Mouse (Mus musculus) embryonic facial prominence, embryonic 14.5 days (tissue): ENCODE measurements around the gene Scyl1. TPM values are rescaled to one million over a fixed set of nuclear protein-coding genes. Genes with fewer than 3 reads are reported as not detected.
A peak's percentile ranks its signal among the peaks of the same experiment; 100 is the strongest.

ENCODE experiments used
- ATAC-seq: fragments of 200-750 bp; cut with Nextera tagmentation; 2 replicates; pipeline ENCODE4 v1.8.0; 2017; ENCODE audit warnings: low read depth, moderate number of reproducible peaks, moderate TSS enrichment
- DNase-seq: peaks from one replicate; pipeline ENCODE4 v3.0.0-alpha.2; 2015; ENCODE audit warnings: low spot score
- H3K27ac ChIP-seq: fragments of 300-500 bp; sonication (generic); replicated peaks from 2 replicates; pipeline ENCODE4 v1.5.1; 2014; ENCODE audit warnings: low read depth, mild to moderate bottlenecking, low read length, moderate library complexity
- H3K27me3 ChIP-seq: fragments of 300-500 bp; sonication (generic); replicated peaks from 2 replicates; pipeline ENCODE4 v1.6.1; 2014; ENCODE audit warnings: low read length; ENCODE audit not compliant: control insufficient read depth, insufficient read depth
- H3K36me3 ChIP-seq: fragments of 300-500 bp; sonication (generic); 2 replicates; pipeline ENCODE4 v1.6.1; 2014; ENCODE audit warnings: low read length, mixed read lengths; ENCODE audit not compliant: control insufficient read depth, insufficient read depth
- H3K4me1 ChIP-seq: fragments of 300-500 bp; sonication (generic); 2 replicates; pipeline ENCODE4 v1.6.1; 2014; ENCODE audit warnings: antibody characterized with exemption, low read length; ENCODE audit not compliant: control insufficient read depth, insufficient read depth
- H3K4me2 ChIP-seq: fragments of 300-500 bp; sonication (generic); 2 replicates; pipeline ENCODE4 v1.6.1; 2014; ENCODE audit warnings: low read depth, mild to moderate bottlenecking, low read length, moderate library complexity, mixed read lengths
- H3K4me3 ChIP-seq: fragments of 300-500 bp; sonication (generic); 2 replicates; pipeline ENCODE4 v1.5.1; 2014; ENCODE audit warnings: low read depth, mild to moderate bottlenecking, low read length
- H3K9ac ChIP-seq: fragments of 300-500 bp; sonication (generic); 2 replicates; pipeline ENCODE4 v1.6.1; 2014; ENCODE audit warnings: low read depth, mild to moderate bottlenecking, low read length, moderate library complexity, mixed read lengths
- H3K9me3 ChIP-seq: fragments of 300-500 bp; sonication (generic); 2 replicates; pipeline ENCODE4 v1.6.1; 2016; ENCODE audit warnings: low read length; ENCODE audit not compliant: control insufficient read depth
- WGBS: fragments of 180-500 bp; shearing (Covaris S2); extraction: QIAGEN DNeasy Blood & Tissue Kit; methylation state at CpG from one replicate; pipeline ENCODE4 v1.1.7; 2014; 5-methylcytosine and 5-hydroxymethylcytosine counted together
- polyA plus RNA-seq: library from polyadenylated mRNA; unstranded; fragments of >200 nt; fragmentation: Nextera tagmentation; extraction: Ambion mirVana; gene quantifications from 2 replicates; pipeline ENCODE4 v1.2.1, GENCODE M21; 2014

Gene Scyl1
- polyA plus RNA-seq, 1 experiment from 2014 or later: 79.8 TPM

- 1% methylated on average over 19 of the region's 19 CpGs for WGBS
Measured at GRCm38 (mm10) chr19:5800632-5801431, 29.6 kb upstream of the Scyl1 start.

GRCm38 (mm10) chr19:5800350-5800631 is 29.1 kb upstream of the Scyl1 start:
- DNase-seq (no peak), ATAC-seq (no peak)
- WGBS: 0% methylated on average over 2 of the region's 2 CpGs

More at GRCm38 (mm10) chr19:5800632-5801431, 29.6 kb upstream of the Scyl1 start:
- Histone ChIP-seq H3K9ac (peak overlapping the region; percentile 99), H3K4me3 (peak overlapping the region; percentile 90), H3K9me3 (no peaks in the 10 kb centered on the region), H3K4me1 (peaks cover 22% of the 10 kb centered on the region), H3K36me3 (peaks cover 49% of the 10 kb centered on the region), H3K4me2 (peak overlapping the region; percentile 84), H3K27ac (peak overlapping the region; percentile 100), H3K27me3 (no peaks in the 10 kb centered on the region)
- no peak for DNase-seq
- ATAC-seq: no peak

GRCm38 (mm10) chr19:5799566-5800349 is 28.5 kb upstream of the Scyl1 start:
- H3K9ac ChIP-seq: peak overlapping the region; percentile 99
- under 1% methylated on average over 10 of the region's 10 CpGs for WGBS
- peaks cover 60% of the 10 kb centered on the region for H3K36me3 ChIP-seq
- H3K4me1 ChIP-seq: peaks cover 16% of the 10 kb centered on the region
- H3K27ac ChIP-seq: peak overlapping the region; percentile 100
- H3K4me3 ChIP-seq: peak overlapping the region; percentile 90
- H3K9me3 ChIP-seq: no peaks in the 10 kb centered on the region
- DNase-seq (peak; percentile 62), ATAC-seq (no peak)
- H3K4me2 ChIP-seq: peak overlapping the region; percentile 84
- no peaks in the 10 kb centered on the region for H3K27me3 ChIP-seq

More at GRCm38 (mm10) chr19:5800350-5800631, 29.1 kb upstream of the Scyl1 start:
- Histone ChIP-seq H3K27ac (peak overlapping the region; percentile 100), H3K4me2 (peak overlapping the region; percentile 84), H3K4me1 (peaks cover 21% of the 10 kb centered on the region), H3K36me3 (peaks cover 55% of the 10 kb centered on the region), H3K27me3 (no peaks in the 10 kb centered on the region), H3K9me3 (no peaks in the 10 kb centered on the region), H3K4me3 (peak overlapping the region; percentile 90), H3K9ac (peak overlapping the region; percentile 99)

- peaks cover 7% of the 10 kb centered on the region for H3K4me1 ChIP-seq
- WGBS: under 1% methylated on average over 7 of the region's 7 CpGs
- peak overlapping the region; percentile 100 for H3K27ac ChIP-seq
- peak overlapping the region; percentile 90 for H3K4me3 ChIP-seq
- H3K9me3 ChIP-seq: no peaks in the 10 kb centered on the region
- H3K9ac ChIP-seq: peak overlapping the region; percentile 99
- H3K27me3 ChIP-seq: no peaks in the 10 kb centered on the region
- no peak for ATAC-seq
- peaks cover 61% of the 10 kb centered on the region for H3K36me3 ChIP-seq
- H3K4me2 ChIP-seq: peak overlapping the region; percentile 84
- DNase-seq: no peak
Measured at GRCm38 (mm10) chr19:5798700-5799479, 27.7 kb upstream of the Scyl1 start.

- H3K4me3 ChIP-seq: peak overlapping the region; percentile 90
- WGBS: 11% methylated on average over 7 of the region's 7 CpGs
- ATAC-seq (no peak), DNase-seq (no peak)
- peak overlapping the region; percentile 84 for H3K4me2 ChIP-seq
- peaks cover 61% of the 10 kb centered on the region for H3K36me3 ChIP-seq
- no peaks in the 10 kb centered on the region for H3K9me3 ChIP-seq
- H3K27me3 ChIP-seq: no peaks in the 10 kb centered on the region
- peak overlapping the region; percentile 99 for H3K9ac ChIP-seq
- peak overlapping the region; percentile 25; the same call in 1 of the 2 replicates for H3K27ac ChIP-seq
- peaks cover 6% of the 10 kb centered on the region for H3K4me1 ChIP-seq
Measured at GRCm38 (mm10) chr19:5797381-5798111, 26.3 kb upstream of the Scyl1 start.

- Histone ChIP-seq H3K9ac (peak overlapping the region; percentile 99), H3K4me1 (peaks cover 6% of the 10 kb centered on the region), H3K36me3 (peaks cover 61% of the 10 kb centered on the region), H3K27me3 (no peaks in the 10 kb centered on the region), H3K4me3 (peak overlapping the region; percentile 90), H3K9me3 (no peaks in the 10 kb centered on the region), H3K27ac (peak overlapping the region; percentile 2), H3K4me2 (peak overlapping the region; percentile 84)
- ATAC-seq (no peak), DNase-seq (no peak)
- 52% methylated on average over 7 of the region's 7 CpGs for WGBS
Measured at GRCm38 (mm10) chr19:5796573-5797111, 25.4 kb upstream of the Scyl1 start.

GRCm38 (mm10) chr19:5795668-5796572 is 24.7 kb upstream of the Scyl1 start:
- no peaks in the 10 kb centered on the region for H3K27me3 ChIP-seq
- peak overlapping the region; percentile 90 for H3K4me3 ChIP-seq
- DNase-seq: no peak
- no peaks in the 10 kb centered on the region for H3K9me3 ChIP-seq
- peak overlapping the region; percentile 2 for H3K27ac ChIP-seq
- 59% methylated on average over 11 of the region's 11 CpGs for WGBS
- H3K9ac ChIP-seq: peak overlapping the region; percentile 99
- H3K4me1 ChIP-seq: peaks cover 6% of the 10 kb centered on the region
- peaks cover 58% of the 10 kb centered on the region for H3K36me3 ChIP-seq
- H3K4me2 ChIP-seq: peak overlapping the region; percentile 84
- ATAC-seq: no peak
